In the genomic region with DNA sequence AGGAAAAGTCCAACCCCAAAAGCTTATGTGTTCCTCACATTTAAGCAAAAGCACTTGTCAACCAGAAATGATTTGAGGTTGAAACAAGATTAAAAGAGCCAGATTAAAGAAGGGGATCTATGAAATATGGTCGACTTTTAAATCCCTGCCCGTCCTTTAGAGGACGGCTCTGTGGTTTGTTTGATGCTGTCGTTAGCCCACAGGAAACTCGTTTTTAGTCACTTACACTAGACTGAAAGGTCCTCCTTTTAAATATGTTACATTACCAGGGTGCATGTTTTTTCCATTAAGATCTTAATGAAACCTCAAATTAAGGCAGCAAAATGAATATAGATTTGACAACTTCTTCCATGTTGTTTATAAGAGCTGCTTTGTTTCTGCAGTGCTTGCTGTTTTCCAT, we compare ENCODE assay signal across 23 mouse cellular contexts.
A peak's percentile ranks its signal among the peaks of the same experiment; 100 is the strongest.
DNase-seq lines count a peak whose midpoint lies in the region; ATAC-seq and TF ChIP-seq lines count a peak whose summit lies in the region.
"Had no signal": no experiment of that assay in that cellular context is flagged by ENCODE, and none has a peak within 500 bp of the region (broad histone marks: within the 10 kb centered on the region; RNA-seq: fewer than 3 reads in every experiment).

No protein-coding gene starts in this region.

- TF ChIP-seq CTCF in gastrocnemius, adult 2 months (IDR thresholded peaks at IDR 0.05), result no peak

- H3K27me3 ChIP-seq in embryonic facial prominence, embryonic 11.5 days (ENCODE audit: control insufficient read depth, insufficient read depth, low read length), result no peaks in the 10 kb centered on the region
- no peaks in the 10 kb centered on the region for H3K27me3 ChIP-seq in embryonic facial prominence, embryonic 10.5 days (replicated peaks; ENCODE audit: low read depth, poor library complexity, severe bottlenecking)
- H3K27me3 ChIP-seq: embryonic facial prominence, embryonic 12.5 days; forebrain, embryonic 13.5 days; forebrain, embryonic 15.5 days; Patski had no signal

- H3K9ac ChIP-seq in embryonic facial prominence, embryonic 11.5 days (replicated peaks; ENCODE audit: low read length), result no peak overlapping the region
- H3K9ac ChIP-seq: embryonic facial prominence, embryonic 12.5 days; forebrain, embryonic 13.5 days; forebrain, embryonic 15.5 days; forebrain, postnatal 0 days had no signal

- 57% methylated on average over 5 of the region's 5 CpGs for WGBS in embryonic facial prominence, embryonic 11.5 days
- WGBS in embryonic facial prominence, embryonic 10.5 days, result 65% methylated on average over 5 of the region's 5 CpGs

- H3K4me3 ChIP-seq in embryonic facial prominence, embryonic 11.5 days (ENCODE audit: low read depth, low read length), result no peak overlapping the region
- no peak overlapping the region for H3K4me3 ChIP-seq in embryonic facial prominence, embryonic 10.5 days
- no peak overlapping the region for H3K4me3 ChIP-seq in gastrocnemius, adult 2 months
- H3K4me3 ChIP-seq: embryonic facial prominence, embryonic 12.5 days; forebrain, embryonic 13.5 days; forebrain, embryonic 15.5 days had no signal

- no peaks in the 10 kb centered on the region for H3K9me3 ChIP-seq in embryonic facial prominence, embryonic 11.5 days (replicated peaks; ENCODE audit: control insufficient read depth, low read length)
- no peaks in the 10 kb centered on the region for H3K9me3 ChIP-seq in embryonic facial prominence, embryonic 10.5 days
- H3K9me3 ChIP-seq: embryonic facial prominence, embryonic 12.5 days; forebrain, embryonic 13.5 days; forebrain, embryonic 15.5 days; G1E had no signal

- no peaks in the 10 kb centered on the region for H3K4me1 ChIP-seq in embryonic facial prominence, embryonic 11.5 days (ENCODE audit: control insufficient read depth, insufficient read depth, low read length)
- peaks cover 8% of the 10 kb centered on the region for H3K4me1 ChIP-seq in embryonic facial prominence, embryonic 10.5 days
- H3K4me1 ChIP-seq: forebrain, embryonic 13.5 days; forebrain, embryonic 15.5 days had no signal

- H3K27ac ChIP-seq in embryonic facial prominence, embryonic 11.5 days (replicated peaks; ENCODE audit: low read depth, low read length), result no peak overlapping the region
- H3K27ac ChIP-seq in embryonic facial prominence, embryonic 10.5 days (replicated peaks), result no peak overlapping the region
- no peak overlapping the region for H3K27ac ChIP-seq in gastrocnemius, adult 2 months
- H3K27ac ChIP-seq: forebrain, embryonic 13.5 days; forebrain, embryonic 15.5 days had no signal

- ATAC-seq in embryonic facial prominence, embryonic 11.5 days (replicated peaks; ENCODE audit: insufficient number of reproducible peaks, low FRiP score, low TSS enrichment, low read depth), result no peak
- peak; percentile 81 for ATAC-seq in activated CD4-positive, CD25-positive, alpha-beta regulatory T cell, adult 4 months
- ATAC-seq: forebrain, embryonic 13.5 days; forebrain, embryonic 15.5 days; forebrain, postnatal 0 days; Patski had no signal

- DNase-seq in embryonic facial prominence, embryonic 11.5 days (ENCODE audit: low spot score), result peak; percentile 13
- no peak for DNase-seq in embryonic facial prominence, embryonic 10.5 days (ENCODE audit: low spot score)
- DNase-seq in 416B (ENCODE audit: low read depth), result peak; percentile 86
- DNase-seq in CD4-positive helper T cell, adult 2 months (ENCODE audit: low read depth, low spot score), result peak; percentile 55
- no peak for DNase-seq in gastrocnemius, adult 2 months
- no peak for DNase-seq in urinary bladder, adult 2 months (ENCODE audit: low spot score)
- DNase-seq in heart, adult 8-10 months (ENCODE audit: low spot score), result no peak
- DNase-seq: adrenal gland, adult 2 months; adrenal gland, postnatal 10 days; adrenal gland, postnatal 25 days; B cell, adult 2 months; cerebellum, adult 11-12 months; cerebellum, adult 2 months; cerebellum, adult 9-10 months; cerebellum, postnatal 10 days; cerebellum, postnatal 25 days; forebrain, postnatal 0 days had no signal

- no peaks in the 10 kb centered on the region for H3K36me3 ChIP-seq in embryonic facial prominence, embryonic 11.5 days (replicated peaks; ENCODE audit: control insufficient read depth, insufficient read depth, low read depth, low read length)
- H3K36me3 ChIP-seq in embryonic facial prominence, embryonic 10.5 days (replicated peaks), result no peaks in the 10 kb centered on the region
- H3K36me3 ChIP-seq: embryonic facial prominence, embryonic 12.5 days; forebrain, embryonic 15.5 days; G1E had no signal

- intact Hi-C loops in gastrocnemius, adult 2 months (cut with DNase I), result no loop called here

- no peak overlapping the region for H3K4me2 ChIP-seq in embryonic facial prominence, embryonic 11.5 days (ENCODE audit: low read depth, low read length)
- H3K4me2 ChIP-seq: embryonic facial prominence, embryonic 12.5 days; forebrain, embryonic 13.5 days; forebrain, embryonic 15.5 days had no signal

Comparison
In these comparisons a context has a peak if more than half of its experiments do, and no peak if none do; other contexts are left out.
1. DNase-seq: peak in embryonic facial prominence, embryonic 11.5 days (single experiment), 416B (single experiment) and CD4-positive helper T cell, adult 2 months (single experiment); none in embryonic facial prominence, embryonic 10.5 days (single experiment), gastrocnemius, adult 2 months (single experiment), urinary bladder, adult 2 months (single experiment) and heart, adult 8-10 months (single experiment).